Mouse (Mus musculus) adrenal gland, adult 2 months (tissue): ENCODE results near the gene Cabp1. TPM values are rescaled to one million over a fixed set of nuclear protein-coding genes. Genes with fewer than 3 reads are reported as not detected.
"Not testable (repeated sequence)": the region's sequence is repeated elsewhere in the genome, so short reads cannot be mapped to it uniquely, and the experiment has no call there.

ENCODE experiments used
- DNase-seq: peaks from one replicate; pipeline ENCODE4 v3.0.0; 2021
- polyA plus RNA-seq: library from polyadenylated mRNA; depleted of rRNA; stranded (reverse); fragments of >200 nt; gene quantifications from 2 replicates; pipeline ENCODE4 v1.2.3, GENCODE M21; 2012
- total RNA-seq, 2 experiments: library from RNA; stranded (reverse); gene quantifications; 2 replicates each; pipeline ENCODE4 v1.2.3; 2021

Gene Cabp1
- total and polyA plus RNA-seq, 3 experiments, result 37.7 to 57.1 (median 45.7) TPM

DNA sequence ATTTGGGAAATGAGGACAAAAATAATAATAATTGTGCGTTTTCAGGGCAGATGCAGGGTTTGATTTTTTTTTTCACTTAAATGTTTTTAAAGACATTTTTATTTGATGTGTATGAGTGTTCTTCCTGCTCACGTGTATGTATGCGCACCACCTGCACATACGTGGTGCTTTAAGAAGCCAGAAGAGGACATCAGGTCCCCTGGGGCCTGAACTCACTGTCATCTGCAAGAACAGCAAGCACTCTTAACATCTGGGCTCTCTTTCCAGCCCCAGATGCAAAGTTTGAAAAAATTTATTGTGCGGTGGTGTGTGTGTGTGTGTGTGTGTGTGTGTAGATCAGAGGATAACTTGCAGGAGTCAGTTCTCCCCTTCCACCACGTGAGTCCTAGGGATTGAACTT lies 16.3 kb downstream of the Cabp1 start:
- DNase-seq, result no peak

DNA sequence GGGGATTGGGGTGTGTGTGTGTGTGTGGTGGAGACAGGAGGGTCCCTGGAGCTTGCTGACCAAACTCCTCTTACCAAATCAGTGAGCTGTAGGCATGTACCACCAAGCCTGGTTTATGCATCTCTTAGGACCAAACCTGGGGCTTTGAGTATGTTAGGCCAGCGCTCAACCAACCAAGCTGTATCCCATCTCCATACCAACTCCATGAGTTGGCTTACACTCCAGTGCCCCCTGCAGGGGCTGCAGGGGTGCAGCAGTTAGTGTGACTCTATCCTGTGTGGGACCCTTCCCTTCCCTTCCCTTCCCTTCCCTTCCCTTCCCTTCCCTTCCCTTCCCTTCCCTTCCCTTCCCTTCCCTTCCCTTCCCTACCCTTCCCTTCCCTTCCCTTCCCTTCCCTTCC lies 19.6 kb downstream of the Cabp1 start:
- DNase-seq, result no peak

DNA sequence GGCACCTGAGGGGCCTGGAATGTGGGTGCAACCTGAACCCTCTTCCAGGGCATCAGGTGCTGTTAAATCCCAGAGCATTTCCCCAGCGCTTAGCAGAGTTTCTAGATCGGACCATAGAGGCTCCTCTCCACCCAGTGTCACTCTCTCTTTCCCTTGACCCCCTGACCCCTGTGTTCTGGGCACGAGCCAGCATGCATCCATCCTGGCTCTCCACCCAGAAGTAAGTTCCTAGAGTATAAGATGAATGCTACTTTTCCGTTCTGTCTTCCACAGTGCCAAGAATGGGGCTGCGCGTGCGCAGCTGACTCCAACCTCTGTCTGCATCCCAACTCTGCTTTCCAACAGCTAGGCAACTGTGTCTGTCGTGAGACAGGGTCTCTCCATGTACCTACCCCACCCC lies 24.0 kb downstream of the Cabp1 start:
- no peak for DNase-seq

DNA sequence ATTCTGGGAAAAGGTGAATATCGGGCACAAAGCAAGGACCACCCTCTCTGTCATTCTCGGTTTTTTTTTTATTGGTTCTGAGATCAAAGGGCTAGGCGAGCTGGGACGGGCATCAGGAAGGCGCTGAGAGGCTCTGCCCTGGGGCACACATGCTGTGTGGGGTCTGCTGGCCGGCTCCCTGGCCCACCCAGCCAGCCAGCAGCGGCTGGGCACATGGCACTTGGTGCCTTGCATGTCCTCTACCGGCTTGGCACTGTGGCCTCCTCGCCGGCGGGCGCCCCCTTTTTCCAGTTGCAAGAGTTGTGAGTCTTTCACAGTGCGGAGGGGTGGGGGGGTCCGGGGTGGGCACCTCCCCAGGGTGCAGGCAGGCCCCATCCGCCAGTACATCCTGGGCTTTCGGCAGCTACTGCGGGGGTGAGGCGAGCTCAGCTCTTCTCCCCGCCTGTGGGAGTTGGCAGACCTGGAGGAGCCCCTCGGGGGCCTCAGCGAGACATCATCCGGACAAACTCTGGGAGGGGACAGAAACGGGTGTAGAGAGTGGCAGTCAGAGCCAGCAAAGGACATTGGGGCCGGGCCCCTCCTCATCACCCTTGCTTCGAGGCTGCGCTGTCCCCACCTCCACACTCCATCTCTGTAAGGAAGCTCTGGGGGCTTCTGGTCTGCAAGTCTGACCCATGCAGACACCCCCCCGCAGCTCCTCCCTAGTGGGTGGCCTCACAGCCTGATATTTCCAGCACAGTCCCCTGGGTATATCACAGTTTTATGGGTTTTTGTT lies 25.4 kb downstream of the Cabp1 start:
- DNase-seq, result no peak

DNA sequence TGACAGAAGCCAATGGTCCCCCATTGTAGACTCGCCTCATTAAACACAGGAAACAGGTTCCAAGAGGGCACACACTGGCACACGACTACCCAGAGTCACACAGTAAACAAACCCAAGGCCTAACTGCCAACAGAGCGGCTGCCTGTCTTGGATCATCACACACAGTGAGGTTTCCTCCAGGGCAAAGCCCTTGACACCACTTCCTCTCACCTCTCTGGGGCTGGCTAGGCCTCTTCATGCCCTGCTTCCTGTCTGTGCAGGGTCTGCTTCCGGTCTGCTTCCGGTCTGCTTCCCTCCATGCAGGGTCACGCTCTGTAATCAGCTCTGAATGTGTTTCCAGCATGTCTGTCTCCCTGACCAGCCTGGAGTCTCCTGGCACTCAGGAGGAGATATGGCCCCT lies 26.8 kb downstream of the Cabp1 start:
- no peak for DNase-seq

DNA sequence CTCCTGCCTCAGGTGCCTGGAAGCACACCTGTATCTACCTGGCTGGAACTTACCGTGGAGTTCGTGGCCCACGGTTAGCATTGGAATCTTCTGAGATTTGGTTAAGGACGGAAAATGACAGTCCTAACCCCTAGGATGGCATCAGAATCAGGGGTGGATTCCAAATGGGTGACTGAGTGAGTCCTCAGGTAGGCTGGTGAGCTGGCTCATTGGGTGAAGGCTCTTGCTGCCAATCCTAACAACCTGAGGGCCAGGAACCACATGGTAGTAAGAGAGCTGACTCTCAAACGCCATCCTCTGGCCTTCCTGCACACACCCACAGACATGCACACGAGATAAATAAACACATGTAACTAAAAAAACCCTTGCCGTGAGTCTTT lies 27.4 kb downstream of the Cabp1 start:
- DNase-seq, result no peak

DNA sequence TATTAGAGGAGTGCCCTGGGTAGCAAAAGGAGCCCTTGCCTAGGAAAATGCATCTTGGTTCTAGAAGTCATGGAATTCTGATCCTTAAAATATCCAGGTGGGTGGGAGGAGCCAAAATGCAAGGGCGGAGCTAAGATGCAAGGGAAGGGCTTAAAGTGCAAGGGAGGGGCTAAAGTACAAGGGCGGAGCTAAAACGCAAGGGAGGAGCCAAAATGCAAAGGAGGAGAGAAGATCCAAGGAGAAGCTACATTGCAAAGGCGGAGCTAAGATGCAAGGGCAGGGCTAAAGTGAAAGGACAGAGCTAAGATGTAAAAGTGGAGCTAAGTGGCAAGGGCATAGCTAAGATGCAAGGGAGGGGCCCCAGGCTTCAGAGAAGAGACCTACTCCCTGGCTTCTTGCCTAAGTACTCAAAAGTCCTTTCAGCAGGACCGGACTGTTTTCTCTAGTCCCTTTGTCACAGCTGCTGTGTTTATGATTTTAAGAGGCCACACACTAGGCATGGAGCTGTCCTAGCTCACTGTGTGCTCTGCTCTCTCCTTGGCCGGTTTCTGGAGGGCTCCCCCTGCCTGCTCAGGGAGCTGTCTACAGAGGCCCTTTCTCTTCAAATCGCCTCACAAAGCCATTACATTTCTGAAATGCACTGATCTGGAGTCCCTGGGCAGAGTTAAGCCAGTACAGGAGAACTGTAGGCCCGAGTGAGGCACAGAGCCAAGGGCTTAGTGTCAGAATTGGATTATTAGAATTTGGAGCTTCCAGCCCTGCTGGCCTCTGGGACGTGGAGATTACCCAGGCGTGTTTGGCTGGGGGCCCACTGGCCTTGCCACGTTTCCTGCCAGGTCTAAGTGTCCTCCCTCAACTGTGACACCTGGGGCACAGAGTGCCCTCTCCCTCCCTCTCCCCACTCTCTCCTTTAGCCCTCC lies 28.0 kb downstream of the Cabp1 start:
- peak; percentile 35 for DNase-seq

DNA sequence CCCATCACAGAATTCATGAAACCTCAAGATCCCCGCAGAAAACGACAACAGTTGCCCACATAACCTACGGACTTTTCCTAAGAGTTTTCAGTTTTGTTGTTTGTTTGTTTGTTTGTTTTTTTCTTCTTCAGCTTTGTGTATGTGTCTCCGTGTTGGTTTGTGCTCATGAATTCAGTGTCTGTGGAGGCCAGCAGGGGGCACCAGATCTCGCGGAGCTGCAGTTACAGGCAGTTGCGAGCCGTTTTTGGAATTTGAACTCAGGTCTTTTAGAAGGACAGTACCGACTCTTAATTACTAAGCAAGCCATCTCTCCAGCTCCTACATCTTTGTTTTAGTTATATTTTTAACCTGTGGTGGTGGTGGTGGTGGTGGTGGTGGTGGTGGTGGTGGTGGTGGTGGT lies 28.8 kb downstream of the Cabp1 start:
- DNase-seq, result no peak

DNA sequence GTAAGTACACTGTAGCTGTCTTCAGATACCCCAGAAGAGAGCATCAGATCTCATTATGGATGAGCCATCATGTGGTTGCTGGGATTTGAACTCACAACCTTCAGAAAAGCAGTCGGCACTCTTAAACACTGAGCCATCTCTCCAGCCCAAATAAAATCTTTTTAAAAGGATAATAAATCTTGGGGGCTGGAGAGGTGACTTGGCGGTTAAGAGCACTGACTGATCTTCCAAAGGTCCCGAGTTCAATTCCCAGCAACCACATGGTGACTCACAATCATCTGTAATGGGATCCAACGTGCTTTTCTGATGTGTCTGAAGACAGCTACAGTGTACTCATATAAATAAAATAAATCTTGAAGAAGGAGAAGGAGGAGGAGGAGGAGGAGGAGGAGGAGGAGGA lies 29.7 kb downstream of the Cabp1 start:
- DNase-seq, result not testable (repeated sequence)

DNA sequence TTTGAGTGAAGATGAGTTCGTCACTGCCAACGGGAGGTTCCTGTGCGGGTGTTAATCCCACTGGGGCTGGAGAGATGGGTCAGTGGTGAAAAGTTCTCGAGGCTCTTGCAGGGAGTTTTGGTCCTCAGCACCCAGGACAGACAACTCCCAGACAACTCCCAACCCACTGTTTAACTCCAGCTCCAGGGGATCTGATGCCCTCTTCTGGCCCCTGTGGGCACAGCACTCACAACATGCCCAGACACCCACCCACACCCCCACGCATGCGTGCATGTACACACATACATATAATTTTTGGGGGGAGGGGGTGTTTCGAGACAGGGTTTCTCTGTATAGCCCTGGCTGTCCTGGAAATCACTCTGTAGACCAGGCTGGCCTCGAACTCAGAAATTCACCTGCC lies 30.6 kb downstream of the Cabp1 start:
- peak; percentile 72 for DNase-seq

DNA sequence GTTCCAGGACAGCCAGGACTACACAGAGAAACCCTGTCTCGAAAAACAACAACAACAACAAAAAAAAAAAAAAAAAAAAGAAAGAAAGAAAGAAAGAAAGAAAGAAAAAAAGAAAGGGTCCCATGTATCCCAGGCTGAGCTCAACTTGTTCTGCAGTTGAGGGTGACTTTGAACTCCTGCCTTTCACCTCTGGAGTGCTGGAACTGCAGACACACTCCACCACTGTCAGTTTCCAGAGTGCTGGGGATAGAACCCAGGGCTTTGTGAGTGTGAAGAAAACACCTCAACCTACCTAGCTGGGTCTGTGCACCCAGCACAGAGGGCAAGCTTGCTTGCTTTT lies 32.3 kb downstream of the Cabp1 start:
- DNase-seq, result not testable (repeated sequence)

DNA sequence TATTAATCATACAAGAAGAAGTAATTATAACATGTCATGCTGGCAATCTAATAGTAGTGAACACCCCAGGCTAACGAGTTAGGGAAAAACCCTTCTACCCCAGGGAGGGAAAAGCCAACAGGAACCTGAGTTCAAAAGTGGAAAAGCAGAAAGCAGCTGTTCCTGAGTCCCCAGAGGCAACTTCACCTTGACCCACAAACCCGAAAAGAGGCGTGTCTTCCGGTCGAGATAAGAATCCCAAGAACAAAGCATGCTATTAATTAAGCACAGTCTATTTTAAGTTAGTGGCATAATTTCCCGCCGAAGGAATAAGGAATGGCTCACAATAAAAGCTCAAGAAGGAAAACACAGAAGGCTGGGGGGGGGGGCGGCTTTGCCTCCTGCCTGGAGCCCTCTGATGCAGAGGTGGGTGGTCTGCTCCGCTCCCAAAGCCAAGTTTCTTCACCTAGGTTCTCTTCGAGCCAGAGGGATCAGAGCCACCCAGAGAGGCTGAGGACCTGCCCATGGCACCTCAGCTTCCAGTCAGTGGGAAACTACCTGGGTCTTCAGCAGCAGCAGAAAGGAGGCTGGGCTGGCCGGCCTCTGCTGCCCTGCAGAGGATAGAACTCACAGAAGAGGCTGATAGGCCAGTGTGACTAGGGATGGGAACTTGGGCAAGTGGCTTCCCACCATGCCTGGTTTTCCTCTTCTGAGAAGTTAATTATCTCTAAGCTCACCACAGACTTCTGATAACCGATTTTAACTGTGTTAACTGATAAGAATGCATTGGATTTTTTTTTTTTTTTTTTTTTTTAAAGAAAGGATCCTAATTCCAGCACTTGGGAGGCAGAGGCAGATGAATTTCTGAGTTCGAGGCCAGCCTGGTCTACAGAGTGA lies 32.9 kb downstream of the Cabp1 start:
- peak; percentile 67 for DNase-seq

DNA sequence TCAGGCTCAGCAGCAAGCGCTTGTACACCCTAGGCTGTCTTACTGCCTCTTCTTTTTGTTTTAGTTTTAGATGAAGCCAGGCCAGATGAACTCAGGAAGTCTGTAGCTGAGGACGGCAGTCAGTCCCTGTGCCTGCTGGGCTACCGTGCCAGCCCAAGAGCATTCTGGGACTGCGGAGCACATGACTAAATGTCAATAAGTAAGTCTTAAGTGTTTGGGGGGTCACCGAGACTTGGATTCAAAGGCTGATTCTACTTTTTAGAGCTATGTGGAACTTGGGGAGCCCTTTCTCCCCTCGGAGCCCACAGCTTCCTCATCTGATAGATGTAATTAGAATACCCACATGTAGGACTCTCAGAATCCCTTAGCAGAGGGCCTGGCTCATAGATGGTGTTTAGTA lies 33.5 kb downstream of the Cabp1 start:
- DNase-seq, result no peak

DNA sequence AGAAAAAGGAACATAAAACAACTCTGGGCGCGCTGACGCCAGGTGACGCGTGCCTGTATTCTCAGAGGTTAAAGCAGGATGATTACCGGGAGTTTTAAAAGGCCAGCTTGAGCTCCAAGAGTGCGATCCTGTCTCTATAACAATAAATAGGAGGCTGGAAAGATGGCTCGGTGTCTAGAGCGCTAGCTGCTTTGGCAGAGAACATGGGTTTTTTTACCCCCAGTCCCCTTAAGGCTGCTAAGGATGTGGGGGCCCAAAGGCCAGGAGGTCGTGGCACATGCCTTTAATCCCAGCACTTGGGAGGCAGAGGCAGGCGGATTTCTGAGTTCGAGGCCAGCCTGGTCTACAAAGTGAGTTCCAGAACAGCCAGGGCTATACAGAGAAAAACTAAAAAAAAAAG lies 35.0 kb downstream of the Cabp1 start:
- no peak for DNase-seq

DNA sequence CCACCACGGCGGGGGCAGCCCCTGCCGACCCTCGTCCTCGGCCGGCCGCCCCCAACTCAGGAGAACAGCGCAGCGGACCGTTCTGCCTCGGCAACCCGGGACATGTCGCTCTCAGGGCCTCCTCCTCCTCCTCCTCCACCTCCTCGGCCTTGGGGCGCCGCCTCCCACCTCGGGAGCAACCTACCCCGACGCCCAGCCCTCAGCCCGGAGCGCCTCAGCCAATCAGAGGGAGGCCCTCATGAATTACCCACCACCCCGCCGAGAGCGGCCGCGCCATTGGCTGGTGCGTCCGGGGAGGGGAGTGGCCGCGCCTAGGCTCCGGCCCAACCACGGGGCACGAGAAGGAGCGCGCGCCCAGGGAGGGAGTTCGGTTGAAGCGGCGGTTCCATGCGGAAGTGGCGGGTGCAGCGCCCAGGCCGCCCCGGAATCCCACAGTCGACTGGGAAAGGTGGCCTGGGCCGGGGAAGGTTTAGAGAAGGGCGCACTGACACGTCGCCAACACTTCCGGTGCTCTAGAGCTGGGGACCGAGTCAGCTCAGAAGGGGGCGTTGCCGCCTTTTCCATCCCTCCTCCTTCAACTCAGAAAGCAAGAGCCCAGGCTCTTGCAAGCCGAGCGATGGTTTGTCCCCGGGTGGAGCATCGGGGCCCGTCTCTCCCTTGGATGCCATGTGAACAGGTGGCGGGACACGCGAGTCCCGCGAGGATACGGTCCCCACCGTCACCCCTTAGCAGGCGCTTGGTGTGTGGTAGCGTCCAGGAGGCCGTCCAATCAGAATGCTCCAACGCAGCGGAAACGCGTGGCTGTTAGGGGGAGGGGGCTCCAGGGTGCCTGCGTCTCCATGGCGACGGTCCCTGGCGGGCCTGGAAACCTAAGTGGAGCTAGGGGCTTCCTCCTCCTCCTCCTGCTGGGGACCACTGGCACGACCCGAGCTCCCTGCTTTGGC lies 35.9 kb downstream of the Cabp1 start, which contains the start of gene Mlec:
Gene Mlec (minus strand): TSS at position 140 of the 944 bp plus-strand sequence.
- DNase-seq, result peak; percentile 100

DNA sequence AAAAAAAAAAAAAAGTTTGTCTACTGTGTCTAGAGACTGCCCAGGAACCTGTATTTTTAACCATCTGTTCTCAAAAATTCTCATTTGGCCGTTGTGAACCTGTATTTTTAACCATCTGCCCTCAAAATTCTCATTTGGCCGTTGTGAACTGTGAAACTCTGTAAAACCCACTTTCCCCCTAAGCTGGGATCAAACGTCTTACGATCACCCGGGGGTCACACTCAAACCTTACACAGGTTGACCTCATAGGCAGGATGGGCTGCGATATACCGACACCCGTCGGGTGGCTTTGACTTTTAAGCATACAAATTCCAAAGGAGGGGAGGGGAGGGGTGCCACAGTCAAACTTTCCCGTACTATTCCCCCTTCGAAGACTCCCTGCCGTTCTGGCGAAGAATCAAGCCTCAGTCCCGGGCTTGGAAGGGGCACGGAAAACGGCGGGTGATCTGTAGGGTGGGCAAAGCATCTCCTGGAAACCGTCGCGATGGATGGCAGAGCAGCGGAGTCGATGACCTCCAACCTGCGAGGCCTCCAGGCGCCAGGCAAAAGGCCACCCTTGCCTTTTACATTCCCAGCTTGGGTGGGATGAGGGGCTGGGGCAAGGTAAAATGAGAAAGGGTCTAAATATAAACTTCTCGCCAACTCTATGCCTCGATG lies 37.1 kb downstream of the Cabp1 start:
- peak; percentile 40 for DNase-seq

DNA sequence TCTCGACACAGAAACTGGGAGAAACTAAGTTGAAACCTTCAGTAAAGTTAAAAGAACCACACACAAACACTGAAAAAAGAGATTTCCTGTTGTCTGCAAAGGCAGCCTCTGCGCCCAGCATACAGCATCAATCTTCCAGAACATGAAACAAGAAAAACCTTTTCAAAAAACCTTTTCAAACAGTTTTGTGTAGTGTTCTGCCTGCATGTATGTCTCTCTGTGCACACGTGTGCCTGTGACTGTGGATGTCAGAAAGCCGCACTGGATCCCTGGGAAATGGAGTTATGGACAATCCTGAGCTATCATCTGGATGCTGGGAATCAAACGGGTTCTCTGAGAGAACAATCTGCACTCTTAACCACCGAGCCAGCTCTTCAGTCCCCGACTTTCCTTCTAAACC lies 37.8 kb downstream of the Cabp1 start:
- DNase-seq, result no peak

DNA sequence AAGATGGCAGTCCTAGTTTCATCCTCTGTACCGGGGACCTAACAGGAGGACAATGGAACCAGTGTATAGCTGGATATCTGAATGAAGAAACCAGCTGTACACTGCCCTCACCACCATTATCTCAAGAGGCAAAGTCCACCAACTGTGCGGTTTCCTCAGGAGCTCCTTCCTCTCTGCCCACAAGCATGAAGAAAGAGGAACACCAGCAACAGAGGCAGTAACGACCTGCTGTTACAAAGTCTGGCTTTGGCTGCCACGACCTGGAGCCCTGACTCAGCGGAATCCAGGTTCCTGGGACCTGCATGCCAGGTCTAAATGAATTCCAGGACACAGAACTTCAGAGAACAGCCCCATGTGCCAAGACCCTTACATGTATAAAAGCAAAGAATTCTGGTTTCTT lies 38.4 kb downstream of the Cabp1 start:
- DNase-seq, result peak; percentile 47

DNA sequence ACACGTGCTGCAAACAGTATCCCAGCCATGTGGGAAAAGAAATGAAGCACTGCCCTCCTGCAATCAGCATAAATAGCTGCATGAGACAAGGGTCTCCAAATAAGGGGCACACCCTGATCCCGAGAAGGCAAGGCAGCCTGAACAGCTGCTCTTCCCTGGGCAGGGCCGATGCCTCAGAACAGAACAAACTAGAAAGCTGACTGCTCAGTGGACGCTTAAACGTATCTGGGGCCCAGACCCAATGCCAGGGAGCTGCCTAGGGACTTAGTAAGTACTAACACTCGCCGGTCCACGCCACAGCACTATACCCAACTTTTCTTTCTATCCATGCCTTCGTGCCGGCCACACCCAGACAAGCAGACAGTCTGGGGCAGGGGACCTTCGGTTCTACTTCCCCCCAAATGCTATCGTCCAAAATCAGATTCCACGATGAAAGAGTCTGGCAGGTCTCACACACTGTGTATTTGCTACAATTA lies 39.0 kb downstream of the Cabp1 start:
- no peak for DNase-seq
